Mouse (Mus musculus) frontal cortex, postnatal 25 days (tissue): Measurements from ENCODE around the gene Hexim2.

Experiments
- DNase-seq, 2 experiments: peaks; one replicate each; pipeline ENCODE4 v3.0.0; 2022; ENCODE audit warnings: low spot score in 2 of 2

Hexim2 gene

GRCm38 (mm10) chr11:103141101-103141943, 9.1 kb downstream of the Hexim2 start:
- no peak for DNase-seq

GRCm38 (mm10) chr11:103141944-103142255, 9.7 kb downstream of the Hexim2 start:
- no peak for DNase-seq

GRCm38 (mm10) chr11:103142441-103143182, 10.4 kb downstream of the Hexim2 start:
- DNase-seq: peak; percentile 66 to 79

- DNase-seq: no peak
Observed at GRCm38 (mm10) chr11:103144309-103145285, 12.4 kb downstream of the Hexim2 start.

GRCm38 (mm10) chr11:103146386-103146785, 14.2 kb downstream of the Hexim2 start:
- no peak for DNase-seq

- DNase-seq: no peak
Observed at GRCm38 (mm10) chr11:103147766-103148165, 15.5 kb downstream of the Hexim2 start.

GRCm38 (mm10) chr11:103149771-103150170, 17.5 kb downstream of the Hexim2 start:
- DNase-seq: no peak

GRCm38 (mm10) chr11:103158621-103159478, 26.6 kb downstream of the Hexim2 start:
- peak; percentile 92 to 94 for DNase-seq

- no peak for DNase-seq
Observed at GRCm38 (mm10) chr11:103160738-103161137, 28.5 kb downstream of the Hexim2 start.

GRCm38 (mm10) chr11:103161449-103161848, 29.2 kb downstream of the Hexim2 start:
- DNase-seq: no peak

- no peak for DNase-seq
Observed at GRCm38 (mm10) chr11:103162132-103162531, 29.9 kb downstream of the Hexim2 start.

GRCm38 (mm10) chr11:103164391-103164790, 32.2 kb downstream of the Hexim2 start:
- no peak for DNase-seq

- peak; percentile 65 to 72 for DNase-seq
Observed at GRCm38 (mm10) chr11:103168690-103169390, 36.6 kb downstream of the Hexim2 start.

GRCm38 (mm10) chr11:103169664-103170063, 37.4 kb downstream of the Hexim2 start:
- DNase-seq: no peak

- DNase-seq: no peak
Observed at GRCm38 (mm10) chr11:103170111-103170493, 37.9 kb downstream of the Hexim2 start.

- no peak for DNase-seq
Observed at GRCm38 (mm10) chr11:103170494-103171285, 38.5 kb downstream of the Hexim2 start, which contains the start of gene Fmnl1. Fmnl1 (plus strand) TSS chr11:103171107.

- DNase-seq: no peak
Observed at GRCm38 (mm10) chr11:103171286-103171620, 39.0 kb downstream of the Hexim2 start.

GRCm38 (mm10) chr11:103171703-103172391, 39.6 kb downstream of the Hexim2 start:
- no peak for DNase-seq
